Mouse (Mus musculus) large intestine, adult 2 months (tissue): ENCODE results near the gene Ddx5. TPM values are rescaled to one million over a fixed set of nuclear protein-coding genes. Genes with fewer than 3 reads are reported as not detected.
"Not testable (repeated sequence)": the region's sequence is repeated elsewhere in the genome, so short reads cannot be mapped to it uniquely, and the experiment has no call there.

Experiments
- DNase-seq: peaks from one replicate; pipeline ENCODE4 v3.0.0-alpha.2; 2012; ENCODE audit warnings: low read depth, low spot score
- WGBS: fragments of 180-500 bp; shearing (Covaris S2); methylation state at CpG from one replicate; pipeline ENCODE4 v1.1.7; 2018; 5-methylcytosine and 5-hydroxymethylcytosine counted together
- polyA plus RNA-seq: library from polyadenylated mRNA; depleted of rRNA; stranded (reverse); fragments of >200 nt; gene quantifications from 2 replicates; pipeline ENCODE4 v1.2.3, GENCODE M21; 2012

Gene Ddx5
- polyA plus RNA-seq, 1 experiment, result 146 TPM

DNA sequence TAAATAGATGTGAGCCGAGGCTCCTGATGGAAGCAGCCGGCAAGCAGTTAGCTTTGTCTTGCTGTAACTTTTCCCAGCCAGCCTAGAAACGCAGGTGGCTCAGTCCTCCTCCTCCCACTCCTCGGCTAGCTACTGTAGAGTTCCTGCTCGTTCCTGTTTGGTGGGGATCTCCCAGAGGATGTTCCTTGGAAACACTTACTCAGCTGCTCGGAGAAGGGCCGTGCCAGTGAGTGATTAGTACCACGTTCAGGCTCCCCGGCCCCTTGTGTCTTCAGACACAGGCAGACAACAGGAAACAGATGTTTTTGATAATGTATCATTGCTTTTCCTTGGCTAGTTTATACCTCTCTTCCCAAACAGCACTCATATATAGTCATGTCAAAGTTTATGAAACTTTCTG is 6.7 kb upstream of the Ddx5 start:
- DNase-seq, result no peak
- 65% methylated on average over 9 of the region's 9 CpGs for WGBS

- no peak for DNase-seq
- 72% methylated on average over 4 of the region's 4 CpGs for WGBS
These were observed 4.9 kb upstream of the Ddx5 start for GRCm38 (mm10) chr11:106793846-106794245.

- under 1% methylated on average over 6 of the region's 6 CpGs for WGBS
- DNase-seq, result no peak
These were observed 664 bp upstream of the Ddx5 start for GRCm38 (mm10) chr11:106789649-106790048.

DNA sequence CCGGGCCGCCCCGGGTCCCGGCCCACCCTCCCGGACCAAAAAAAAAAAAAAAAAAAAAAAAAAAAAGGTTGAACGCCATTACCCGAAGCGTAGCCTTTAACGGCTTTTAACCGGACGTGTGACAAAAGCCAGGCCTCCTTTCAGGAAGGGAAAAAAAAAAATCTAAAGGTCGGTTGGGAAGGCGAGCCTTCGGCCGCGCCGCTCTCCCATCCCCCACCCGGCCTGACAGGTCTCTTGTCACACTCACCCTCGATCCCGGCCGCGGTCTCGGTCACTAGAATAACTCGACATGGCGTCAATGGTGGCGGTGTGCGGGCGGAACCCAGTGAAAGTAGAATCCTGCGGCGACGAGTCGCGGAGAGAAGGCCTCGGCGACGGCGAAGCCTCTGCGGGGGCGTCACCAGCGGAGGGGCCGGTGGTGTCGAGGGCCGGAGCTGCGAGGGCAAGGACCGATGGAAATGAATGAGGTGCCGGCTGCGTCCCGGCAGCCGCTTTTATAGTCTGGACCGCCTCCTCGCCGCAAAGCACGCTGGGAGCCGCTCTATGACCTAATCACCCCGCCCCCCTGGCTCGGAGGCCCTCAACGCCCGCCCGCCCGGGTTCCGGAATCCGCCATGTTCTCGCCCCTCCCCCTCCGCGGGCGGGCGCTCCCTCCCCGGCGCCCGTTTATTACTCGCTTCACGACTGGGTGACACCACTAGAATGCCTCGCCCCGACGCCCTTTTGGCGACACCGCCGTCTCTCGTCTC is 785 bp downstream of the Ddx5 start:
- peak; percentile 87 for DNase-seq
- under 1% methylated on average over 74 of the region's 79 CpGs for WGBS

GRCm38 (mm10) chr11:106787131-106788025 is 1.6 kb downstream of the Ddx5 start:
- WGBS, result under 1% methylated on average over 65 of the region's 65 CpGs
- DNase-seq, result no peak

- 30% methylated on average over 1 of the region's 1 CpGs for WGBS
These were observed 3.9 kb downstream of the Ddx5 start for GRCm38 (mm10) chr11:106785043-106785442.

GRCm38 (mm10) chr11:106784476-106784875 is 4.5 kb downstream of the Ddx5 start:
- no peak for DNase-seq
- 52% methylated on average over 2 of the region's 2 CpGs for WGBS

More at GRCm38 (mm10) chr11:106785043-106785442, 3.9 kb downstream of the Ddx5 start:
- no peak for DNase-seq

GRCm38 (mm10) chr11:106782841-106783764 is 5.9 kb downstream of the Ddx5 start:
- 51% methylated on average over 9 of the region's 9 CpGs for WGBS
- no peak for DNase-seq

- 80% methylated on average over 7 of the region's 7 CpGs for WGBS
These were observed 6.7 kb downstream of the Ddx5 start for GRCm38 (mm10) chr11:106782271-106782670.

DNA sequence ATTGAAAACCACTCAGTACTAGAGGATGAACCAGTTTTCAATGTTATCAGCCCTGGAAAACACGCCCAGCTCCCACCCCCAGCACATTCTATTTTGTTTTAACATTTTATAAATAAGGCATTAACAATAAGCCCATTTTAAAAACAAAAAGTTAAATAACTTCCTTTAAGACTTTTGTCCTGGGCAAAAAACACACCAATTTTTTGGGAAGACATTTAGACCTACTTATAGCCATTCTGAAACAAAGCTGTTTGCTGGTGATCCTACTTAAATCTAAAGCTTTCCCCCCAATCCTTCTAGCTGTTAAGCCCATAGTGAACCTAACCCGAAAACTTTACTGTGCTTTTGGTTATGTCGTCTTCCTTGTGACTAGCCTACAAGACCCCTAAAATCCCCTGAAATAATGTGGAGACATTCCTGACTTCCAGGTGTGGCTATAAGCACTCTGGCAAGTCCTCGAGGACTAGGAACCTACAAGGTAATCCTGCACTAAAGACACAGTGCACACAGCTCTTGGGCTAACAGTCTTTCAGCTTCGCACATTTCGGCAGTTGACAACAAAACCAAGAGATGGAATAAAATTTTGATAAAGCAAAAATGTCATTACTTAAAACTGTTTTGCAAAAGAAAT is 8.3 kb downstream of the Ddx5 start:
- WGBS, result 57% methylated on average over 6 of the region's 6 CpGs
- DNase-seq, result no peak

More at GRCm38 (mm10) chr11:106782271-106782670, 6.7 kb downstream of the Ddx5 start:
- DNase-seq, result not testable (repeated sequence)

DNA sequence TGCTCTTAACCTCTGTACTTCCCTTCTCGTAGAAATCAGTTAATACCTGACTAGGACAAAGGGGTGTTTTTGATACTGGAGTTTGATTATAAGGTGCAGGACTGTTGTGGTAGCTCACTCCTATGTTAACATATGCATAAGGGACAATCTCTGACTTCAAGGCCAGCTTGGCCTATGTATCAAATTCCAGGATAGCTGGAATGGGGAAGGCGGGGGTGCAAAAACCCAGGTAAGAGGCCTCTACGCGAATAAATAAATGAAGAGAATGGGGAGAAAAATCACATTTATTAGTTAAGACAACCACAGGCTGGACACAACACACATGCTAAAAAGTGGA is 8.9 kb downstream of the Ddx5 start:
- WGBS, result 41% methylated on average over 4 of the region's 4 CpGs
- no peak for DNase-seq

GRCm38 (mm10) chr11:106779388-106780088 is 9.4 kb downstream of the Ddx5 start, which contains the start of gene Polg2:
TSS of gene Polg2 (minus strand) at chr11:106779537.
- DNase-seq, result peak; percentile 86
- WGBS, result under 1% methylated on average over 30 of the region's 30 CpGs

DNA sequence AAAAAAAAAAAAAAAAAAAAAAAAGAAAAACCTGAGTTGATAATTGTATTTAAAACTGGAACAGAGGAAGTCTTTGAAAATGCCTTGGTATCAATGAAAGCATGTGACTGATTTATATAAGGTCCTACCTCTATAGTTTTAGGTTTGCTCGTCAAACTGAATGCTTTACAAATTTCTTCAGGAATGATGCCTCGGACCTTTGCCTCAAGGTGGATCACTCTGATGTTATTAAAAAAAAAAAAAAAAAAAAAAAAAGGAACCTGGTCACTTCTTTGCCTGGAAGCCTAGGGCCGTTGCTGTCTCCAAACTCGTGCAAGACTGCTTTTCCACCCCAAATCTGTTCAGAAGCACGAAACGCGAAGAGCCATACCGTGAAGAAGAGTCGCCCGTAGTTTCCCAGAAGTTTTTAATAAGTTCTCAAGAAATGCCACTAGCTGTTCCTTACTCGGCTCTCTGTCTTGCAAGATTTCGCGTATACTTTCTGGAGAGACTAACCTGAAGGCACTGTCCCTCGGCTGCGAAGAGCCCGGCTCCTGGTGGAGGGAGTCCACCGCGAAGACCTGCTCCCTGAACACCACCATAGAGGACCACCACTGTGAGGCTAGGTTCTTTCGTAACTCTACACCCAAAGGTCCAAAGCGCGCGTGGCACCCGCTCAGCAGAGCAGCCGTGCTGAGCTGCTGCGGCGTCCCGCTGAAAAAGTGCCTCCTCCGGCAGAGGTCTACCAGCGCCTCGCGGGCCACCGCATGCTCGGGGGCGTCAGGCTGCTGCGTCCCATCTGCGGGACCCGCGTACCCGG is 10.2 kb downstream of the Ddx5 start:
- under 1% methylated on average over 39 of the region's 39 CpGs for WGBS

GRCm38 (mm10) chr11:106778132-106778531 is 10.9 kb downstream of the Ddx5 start:
- WGBS, result 55% methylated on average over 7 of the region's 7 CpGs
- DNase-seq, result no peak

More for the DNA sequence above, 10.2 kb downstream of the Ddx5 start:
- no peak for DNase-seq

GRCm38 (mm10) chr11:106777395-106777794 is 11.6 kb downstream of the Ddx5 start:
- 31% methylated on average over 3 of the region's 3 CpGs for WGBS
- peak; percentile 76 for DNase-seq

DNA sequence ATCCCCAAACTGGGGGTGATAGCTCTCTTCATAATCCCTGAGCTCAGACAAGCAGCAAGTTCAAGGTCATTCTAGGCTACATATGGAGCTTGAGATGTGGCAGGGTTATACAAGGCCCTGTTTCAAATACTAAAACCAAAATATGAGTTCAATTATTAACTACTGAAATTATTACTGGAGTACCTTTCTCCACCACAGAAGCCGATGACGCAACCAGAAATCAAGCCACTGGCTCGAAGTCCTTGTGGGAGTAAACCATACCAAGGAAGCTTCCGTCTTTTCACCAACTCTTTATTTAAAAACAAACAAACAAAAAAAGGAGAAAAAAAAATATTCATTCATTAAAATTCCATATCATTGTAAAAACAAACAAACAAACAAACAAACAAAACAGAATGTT is 12.0 kb downstream of the Ddx5 start:
- DNase-seq, result no peak
- 35% methylated on average over 4 of the region's 4 CpGs for WGBS

GRCm38 (mm10) chr11:106773061-106773460 is 15.9 kb downstream of the Ddx5 start:
- DNase-seq, result no peak
- WGBS, result 95% methylated on average over 9 of the region's 9 CpGs
